Mouse (Mus musculus) kidney, embryonic 14.5 days (tissue): Measurements from ENCODE around the gene 4931428F04Rik. TPM values are rescaled to one million over a fixed set of nuclear protein-coding genes. Genes with fewer than 3 reads are reported as not detected.
A peak's percentile ranks its signal among the peaks of the same experiment; 100 is the strongest.
"Not testable (repeated sequence)": the region's sequence is repeated elsewhere in the genome, so short reads cannot be mapped to it uniquely, and the experiment has no call there.

Experiments used
- ATAC-seq: fragments of 200-750 bp; cut with Nextera tagmentation; 2 replicates; pipeline ENCODE4 v1.8.0; 2017; ENCODE audit warnings: moderate number of reproducible peaks, mild to moderate bottlenecking, moderate TSS enrichment, moderate library complexity; ENCODE audit not compliant: low FRiP score, low TSS enrichment
- H3K27ac ChIP-seq: fragments of 300-500 bp; sonication (generic); 2 replicates; pipeline ENCODE4 v1.5.1; 2014; ENCODE audit warnings: low read depth, mild to moderate bottlenecking, low read length, moderate library complexity, mixed read lengths
- H3K27me3 ChIP-seq: fragments of 300-500 bp; sonication (generic); 2 replicates; pipeline ENCODE4 v1.6.1; 2014; ENCODE audit warnings: mild to moderate bottlenecking, low read length; ENCODE audit not compliant: control insufficient read depth, insufficient read depth
- H3K36me3 ChIP-seq: fragments of 300-500 bp; sonication (generic); 2 replicates; pipeline ENCODE4 v1.6.1; 2014; ENCODE audit warnings: low read length, mixed read lengths; ENCODE audit not compliant: control insufficient read depth, insufficient read depth
- H3K4me1 ChIP-seq: fragments of 300-500 bp; sonication (generic); 2 replicates; pipeline ENCODE4 v1.6.1; 2014; ENCODE audit warnings: low read length, mixed read lengths; ENCODE audit not compliant: control insufficient read depth, insufficient read depth
- H3K4me2 ChIP-seq: fragments of 300-500 bp; sonication (generic); replicated peaks from 2 replicates; pipeline ENCODE4 v1.6.1; 2014; ENCODE audit warnings: low read depth, mild to moderate bottlenecking, low read length
- H3K4me3 ChIP-seq: fragments of 300-500 bp; sonication (generic); 2 replicates; pipeline ENCODE4 v1.5.1; 2014; ENCODE audit warnings: mild to moderate bottlenecking, low read length
- H3K9ac ChIP-seq: fragments of 300-500 bp; sonication (generic); 2 replicates; pipeline ENCODE4 v1.6.1; 2014; ENCODE audit warnings: low read depth, mild to moderate bottlenecking, low read length, moderate library complexity
- H3K9me3 ChIP-seq: fragments of 300-500 bp; sonication (generic); 2 replicates; pipeline ENCODE4 v1.6.1; 2016; ENCODE audit warnings: low read length; ENCODE audit not compliant: control insufficient read depth
- WGBS: fragments of 180-500 bp; shearing (Covaris S2); extraction: QIAGEN DNeasy Blood & Tissue Kit; methylation state at CpG from one replicate; pipeline ENCODE4 v1.1.7; 2014; 5-methylcytosine and 5-hydroxymethylcytosine counted together
- microRNA counts: library from miRNA; unstranded; fragments of <30 nt; microRNA quantifications from one replicate; lab custom pipeline; 2017
- microRNA-seq: library from miRNA; unstranded; fragments of <30 nt; microRNA quantifications from one replicate; pipeline ENCODE4, GENCODE M21; 2016
- polyA plus RNA-seq: library from polyadenylated mRNA; unstranded; fragments of >200 nt; fragmentation: Nextera tagmentation; extraction: Ambion mirVana; gene quantifications from 2 replicates; pipeline ENCODE4 v1.2.1, GENCODE M21; 2014

The 4931428F04Rik gene
- polyA plus RNA-seq, 1 experiment from 2014 or later: 10.4 TPM

GRCm38 (mm10) chr8:105232321-105232693 is 57.4 kb downstream of the 4931428F04Rik start:
- not testable (repeated sequence) for H3K4me3 ChIP-seq, H3K4me1 ChIP-seq, H3K9me3 ChIP-seq, ATAC-seq, H3K27me3 ChIP-seq, H3K4me2 ChIP-seq, H3K9ac ChIP-seq, H3K27ac ChIP-seq
- WGBS: 94% methylated on average over 4 of the region's 4 CpGs
- peaks cover 20% of the 10 kb centered on the region; the same call in 1 of the 2 replicates for H3K36me3 ChIP-seq

- no peak overlapping the region for H3K9ac ChIP-seq
- 0 out of 2 replicates have a peak, but pooled peaks cover 4% of the 10 kb centered on the region for H3K4me1 ChIP-seq
- no peak overlapping the region for H3K4me3 ChIP-seq
- WGBS: 87% methylated on average over 12 of the region's 12 CpGs
- no peak overlapping the region for H3K4me2 ChIP-seq
- H3K27me3 ChIP-seq: no peaks in the 10 kb centered on the region
- no peak for ATAC-seq
- no peaks in the 10 kb centered on the region for H3K9me3 ChIP-seq
- H3K27ac ChIP-seq: no peak overlapping the region
- peaks cover 20% of the 10 kb centered on the region; the same call in 1 of the 2 replicates for H3K36me3 ChIP-seq
These were observed 58.0 kb downstream of the 4931428F04Rik start for GRCm38 (mm10) chr8:105231503-105232320.

MicroRNAs within 50 kb of the gene (microRNA counts, 519-probe panel; counts per million panel counts)
- microRNA mmu-miR-328 (lab: Ali Mortazavi, UCI): 2,943 counts per million, percentile 7 among the panel's probes with 10 or more counts

Small RNA genes lying within 50 kb of the gene (microRNA-seq; reads per million reads assigned to microRNA genes)
- gene Gm27320: not detected
- 185 reads per million, percentile 62 among the genes with 10 or more reads in this experiment for gene Mir328

Other genes with a start within 250 kb of the 4931428F04Rik start
- not detected in 2 replicates for gene Ces3a, start 241.3 kb downstream of the 4931428F04Rik start, polyA plus RNA-seq
- gene Ces3b, start 206.1 kb downstream of the 4931428F04Rik start, polyA plus RNA-seq: not detected in 2 replicates
- not detected in 2 replicates for gene Ces4a, start 158.1 kb downstream of the 4931428F04Rik start, polyA plus RNA-seq
- gene Cbfb, start 119.2 kb downstream of the 4931428F04Rik start, polyA plus RNA-seq: 73.9 and 96.5 TPM in 2 replicates
- gene D230025D16Rik, start 64.7 kb downstream of the 4931428F04Rik start, polyA plus RNA-seq: 18.3 and 28.8 TPM in 2 replicates
- 6.9 and 7.3 TPM in 2 replicates for gene B3gnt9, start 34.7 kb downstream of the 4931428F04Rik start, polyA plus RNA-seq
- 13.1 and 15.7 TPM in 2 replicates for gene Tradd, start 25.3 kb downstream of the 4931428F04Rik start, polyA plus RNA-seq
- 1.5 and 1.9 TPM in 2 replicates for gene Fbxl8, start 25.2 kb downstream of the 4931428F04Rik start, polyA plus RNA-seq
- gene Hsf4, start 20.1 kb downstream of the 4931428F04Rik start, polyA plus RNA-seq: not detected in 2 replicates
- gene Nol3, start 13.7 kb downstream of the 4931428F04Rik start, polyA plus RNA-seq: 0.85 and 1.1 TPM in 2 replicates
- 13.1 and 17.8 TPM in 2 replicates for gene Exoc3l, start 6.2 kb upstream of the 4931428F04Rik start, polyA plus RNA-seq
- gene E2f4, start 7.8 kb upstream of the 4931428F04Rik start, polyA plus RNA-seq: 103 and 117 TPM in 2 replicates
- 6.1 and 9.4 TPM in 2 replicates for gene Elmo3, start 15.7 kb upstream of the 4931428F04Rik start, polyA plus RNA-seq
- gene Lrrc29, start 36.4 kb upstream of the 4931428F04Rik start, polyA plus RNA-seq: 1.6 and 2.1 TPM in 2 replicates
- gene Tmem208, start 36.5 kb upstream of the 4931428F04Rik start, polyA plus RNA-seq: 120 and 142 TPM in 2 replicates
- gene Fhod1, start 58.1 kb upstream of the 4931428F04Rik start, polyA plus RNA-seq: 5.1 and 6.0 TPM in 2 replicates
- gene Slc9a5, start 59.0 kb upstream of the 4931428F04Rik start, polyA plus RNA-seq: 2.6 and 4.0 TPM in 2 replicates
- gene Plekhg4, start 83.4 kb upstream of the 4931428F04Rik start, polyA plus RNA-seq: 0.43 and 1.2 TPM in 2 replicates
- gene Kctd19, start 123.6 kb upstream of the 4931428F04Rik start, polyA plus RNA-seq: not detected in 2 replicates
- 0.21 TPM in 1 of 2 replicates, not detected in the other for gene Lrrc36, start 123.7 kb upstream of the 4931428F04Rik start, polyA plus RNA-seq
- gene Tppp3, start 181.7 kb upstream of the 4931428F04Rik start, polyA plus RNA-seq: 18.3 and 22.3 TPM in 2 replicates
- gene Zdhhc1, start 207.0 kb upstream of the 4931428F04Rik start, polyA plus RNA-seq: 27.4 and 37.3 TPM in 2 replicates
- gene Hsd11b2, start 228.9 kb upstream of the 4931428F04Rik start, polyA plus RNA-seq: 32.9 and 40.2 TPM in 2 replicates